Mouse (Mus musculus): ENCODE measurements around the gene Sncg.
A peak's percentile ranks its signal among the peaks of the same experiment; 100 is the strongest.

DNA sequence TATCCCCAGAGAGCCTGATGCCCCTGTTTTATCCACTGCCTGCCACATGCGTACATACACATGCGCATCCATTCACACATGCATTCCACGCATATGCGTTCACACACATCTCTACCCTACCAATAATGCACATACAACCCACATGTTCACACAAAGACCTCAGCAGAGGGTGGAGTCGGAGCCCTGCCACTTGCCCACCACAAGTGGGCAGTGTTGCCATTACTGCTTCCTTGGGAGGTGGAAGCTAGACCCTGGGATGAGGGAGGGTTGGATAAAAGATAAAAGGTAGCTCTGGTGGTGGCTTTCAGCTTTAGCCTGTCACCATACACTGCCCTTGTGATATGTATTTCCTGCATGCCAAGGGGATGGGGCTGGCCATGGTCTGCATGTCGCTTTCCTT, 1.9 kb downstream of the Sncg start:
- TF ChIP-seq EP300 (IDR thresholded peaks at IDR 0.05; ENCODE audit: low read depth) (no peak), CTCF (IDR thresholded peaks at IDR 0.05; ENCODE audit: low read depth) (peak; percentile 58)
